Mouse (Mus musculus) midbrain, embryonic 11.5 days (tissue): ENCODE results near the gene Brd4. TPM values are rescaled to one million over a fixed set of nuclear protein-coding genes. Genes with fewer than 3 reads are reported as not detected.

Experiments used
- ATAC-seq: fragments of 200-750 bp; cut with Nextera tagmentation; 2 replicates; pipeline ENCODE4 v1.8.0; 2017; ENCODE audit warnings: moderate TSS enrichment, moderate library complexity; ENCODE audit not compliant: low FRiP score
- DNase-seq: peaks from one replicate; pipeline ENCODE4 v3.0.0; 2015; ENCODE audit warnings: low spot score; ENCODE audit errors: missing footprints
- H3K27ac ChIP-seq: fragments of 300-500 bp; sonication (generic); 2 replicates; pipeline ENCODE4 v1.5.1; 2014; ENCODE audit warnings: low read depth, low read length
- H3K27me3 ChIP-seq: fragments of 300-500 bp; sonication (generic); 2 replicates; pipeline ENCODE4 v1.6.1; 2014; ENCODE audit warnings: mild to moderate bottlenecking, low read length, moderate library complexity, mixed read lengths; ENCODE audit not compliant: control insufficient read depth, insufficient read depth
- H3K36me3 ChIP-seq: fragments of 300-500 bp; sonication (generic); 2 replicates; pipeline ENCODE4 v1.6.1; 2014; ENCODE audit warnings: mild to moderate bottlenecking, low read length, moderate library complexity, mixed read lengths; ENCODE audit not compliant: control insufficient read depth, insufficient read depth
- H3K4me1 ChIP-seq: fragments of 300-500 bp; sonication (generic); 2 replicates; pipeline ENCODE4 v1.6.1; 2014; ENCODE audit warnings: low read length; ENCODE audit not compliant: control insufficient read depth, insufficient read depth
- H3K4me2 ChIP-seq: fragments of 300-500 bp; sonication (generic); 2 replicates; pipeline ENCODE4 v1.6.1; 2014; ENCODE audit warnings: mild to moderate bottlenecking, moderate library complexity
- H3K4me3 ChIP-seq: fragments of 300-500 bp; sonication (generic); 2 replicates; pipeline ENCODE4 v1.5.1; 2014; ENCODE audit warnings: low read depth, low read length
- H3K9ac ChIP-seq: fragments of 300-500 bp; sonication (generic); 2 replicates; pipeline ENCODE4 v1.6.1; 2014; ENCODE audit warnings: low read length
- H3K9me3 ChIP-seq: fragments of 300-500 bp; sonication (generic); 2 replicates; pipeline ENCODE4 v1.6.1; 2016; ENCODE audit warnings: low read length; ENCODE audit not compliant: control insufficient read depth
- WGBS: fragments of 180-500 bp; shearing (Covaris S2); extraction: QIAGEN DNeasy Blood & Tissue Kit; methylation state at CpG from one replicate; pipeline ENCODE4 v1.1.7; 2014; 5-methylcytosine and 5-hydroxymethylcytosine counted together
- polyA plus RNA-seq: library from polyadenylated mRNA; unstranded; fragments of >200 nt; fragmentation: Nextera tagmentation; extraction: Ambion mirVana; gene quantifications from 2 replicates; pipeline ENCODE4 v1.2.1, GENCODE M21; 2014

The Brd4 gene
- polyA plus RNA-seq, 1 experiment from 2014 or later, result 97.9 TPM

DNA sequence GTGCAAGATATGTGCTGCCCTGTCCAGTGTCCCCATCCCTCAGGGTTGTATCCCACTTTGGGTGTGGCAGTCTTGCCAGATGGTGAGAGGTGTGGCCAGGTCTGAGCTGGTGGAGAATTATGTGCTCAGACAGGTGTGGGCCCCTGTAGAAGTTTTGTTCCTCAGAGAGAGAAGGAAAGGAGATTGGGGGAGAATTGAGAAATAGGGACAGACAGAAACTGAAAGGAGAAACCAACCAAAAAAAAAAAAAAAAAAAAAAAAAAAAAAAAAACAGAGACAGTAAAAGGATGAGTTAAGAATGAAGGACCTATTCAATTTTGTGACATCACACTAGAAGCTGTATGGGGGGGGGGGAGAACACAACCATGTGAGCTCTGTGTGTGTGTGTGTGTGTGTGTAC, 119.7 kb downstream of the Brd4 start:
- H3K4me2 ChIP-seq, result peak overlapping the region; percentile 64
- H3K27ac ChIP-seq, result peak overlapping the region; percentile 93
- no peaks in the 10 kb centered on the region for H3K36me3 ChIP-seq
- H3K4me1 ChIP-seq, result peaks cover 37% of the 10 kb centered on the region
- no peaks in the 10 kb centered on the region for H3K9me3 ChIP-seq
- DNase-seq (no peak), ATAC-seq (no peak)
- H3K27me3 ChIP-seq, result no peaks in the 10 kb centered on the region
- peak overlapping the region; percentile 75; the same call in 1 of the 2 replicates for H3K4me3 ChIP-seq
- peak overlapping the region; percentile 93 for H3K9ac ChIP-seq

DNA sequence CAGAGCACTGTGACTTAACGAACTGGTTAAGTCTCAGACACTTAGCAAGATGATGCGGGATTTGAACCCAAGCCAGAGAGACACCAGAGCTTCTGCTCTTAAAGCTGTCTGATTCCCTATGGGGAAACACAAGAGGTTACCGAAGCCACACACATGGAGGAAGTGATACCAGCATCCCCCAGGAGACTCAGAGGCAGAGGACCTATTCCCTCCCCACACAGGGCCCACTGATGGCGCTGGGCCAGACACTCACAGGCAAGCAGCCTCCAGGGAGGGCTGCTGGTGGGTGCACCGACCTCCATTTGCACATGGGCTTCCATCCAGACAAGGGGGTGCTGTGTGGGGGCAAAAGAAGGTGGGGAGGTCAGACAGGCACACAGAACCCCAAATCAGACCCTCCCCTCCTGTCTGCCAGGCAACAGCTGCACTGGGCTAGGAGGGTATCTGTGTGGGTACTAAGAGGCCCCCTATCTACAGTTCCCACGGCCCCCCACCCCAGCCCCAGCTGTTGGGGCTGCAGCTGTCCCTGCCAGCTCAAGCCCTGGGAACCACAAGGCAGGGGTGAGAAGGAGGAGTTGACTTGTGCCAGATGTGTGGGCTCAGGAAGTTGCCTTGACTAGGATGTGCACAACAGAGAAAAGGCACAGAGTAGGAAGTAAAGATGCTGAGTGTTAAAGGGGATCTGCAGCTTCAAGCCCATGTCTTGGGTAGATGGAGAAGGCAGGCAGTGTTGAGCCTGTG, 120.4 kb downstream of the Brd4 start:
- peak overlapping the region; percentile 12 for H3K4me2 ChIP-seq
- no peak for ATAC-seq
- H3K27me3 ChIP-seq, result no peaks in the 10 kb centered on the region
- peaks cover 37% of the 10 kb centered on the region for H3K4me1 ChIP-seq
- no peaks in the 10 kb centered on the region for H3K36me3 ChIP-seq
- 74% methylated on average over 6 of the region's 6 CpGs for WGBS
- DNase-seq, result no peak
- H3K27ac ChIP-seq, result peak overlapping the region; percentile 17
- peak overlapping the region; percentile 2; the same call in 1 of the 2 replicates for H3K9ac ChIP-seq
- H3K4me3 ChIP-seq, result no peak overlapping the region
- no peaks in the 10 kb centered on the region for H3K9me3 ChIP-seq

DNA sequence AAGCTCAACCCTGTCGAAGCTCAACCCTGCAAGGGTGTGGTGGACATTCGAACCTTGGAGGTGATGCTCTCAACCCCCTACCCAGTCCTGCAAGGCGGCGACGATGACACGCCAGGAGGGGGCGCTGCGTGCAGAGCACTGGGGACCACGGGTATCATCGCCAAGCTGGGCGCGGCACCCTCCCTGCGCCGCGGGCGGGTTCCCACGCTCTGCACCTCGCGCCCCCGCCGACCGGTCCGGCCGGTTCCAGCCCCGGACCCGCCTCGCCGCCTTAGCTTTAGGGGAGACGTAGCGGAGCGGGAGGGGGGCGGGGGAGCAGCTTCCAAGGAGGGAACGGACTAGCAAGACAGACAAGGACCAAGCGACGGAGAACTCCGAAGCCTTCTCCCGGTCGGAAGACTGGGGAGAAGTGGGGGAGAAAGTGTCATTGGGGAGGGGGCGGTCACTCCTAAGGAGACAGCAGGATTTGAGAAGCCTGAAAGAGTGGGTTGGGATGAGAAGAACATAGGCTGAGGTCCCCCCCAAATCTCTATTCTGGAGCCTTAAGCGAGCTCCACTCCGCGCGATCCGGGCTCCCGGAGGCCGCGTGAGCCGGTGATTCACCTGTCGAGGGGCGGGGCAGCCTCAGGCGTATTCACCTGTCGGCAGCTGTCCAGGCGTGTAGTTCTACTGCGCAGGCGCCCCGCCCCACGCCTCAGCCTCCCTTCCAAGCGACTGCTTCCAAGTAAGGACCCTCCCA, 122.2 kb downstream of the Brd4 start:
- H3K36me3 ChIP-seq, result peaks cover 4% of the 10 kb centered on the region

DNA sequence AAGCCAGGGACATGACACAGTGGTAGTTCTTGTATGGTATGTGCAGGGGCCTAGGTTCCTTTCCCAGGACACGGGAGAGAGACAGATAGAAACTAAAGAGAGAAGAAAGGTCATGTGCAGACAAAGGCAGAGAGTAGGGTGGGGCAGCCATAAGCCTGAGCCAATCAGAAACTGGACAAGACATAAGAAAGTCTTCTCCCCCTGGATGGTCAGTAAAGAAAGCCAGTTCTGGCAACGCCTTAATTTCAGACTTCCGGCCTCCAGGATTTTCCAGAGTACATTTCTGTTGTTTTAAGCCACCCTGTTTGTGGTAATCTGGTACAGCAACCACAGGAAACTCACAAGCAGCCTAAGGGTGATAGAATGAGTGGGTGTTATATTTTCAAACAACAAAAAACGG, 123.6 kb downstream of the Brd4 start:
- WGBS, result 89% methylated on average over 4 of the region's 4 CpGs
- H3K27ac ChIP-seq, result no peak overlapping the region
- H3K4me3 ChIP-seq, result no peak overlapping the region
- peaks cover 9% of the 10 kb centered on the region for H3K36me3 ChIP-seq
- DNase-seq (no peak), ATAC-seq (no peak)
- H3K4me2 ChIP-seq, result no peak overlapping the region
- no peak overlapping the region for H3K9ac ChIP-seq
- H3K27me3 ChIP-seq, result no peaks in the 10 kb centered on the region
- no peaks in the 10 kb centered on the region for H3K9me3 ChIP-seq
- peaks cover 35% of the 10 kb centered on the region for H3K4me1 ChIP-seq

More for the DNA sequence above, 122.2 kb downstream of the Brd4 start:
- H3K4me2 ChIP-seq, result peak overlapping the region; percentile 90
- no peaks in the 10 kb centered on the region for H3K9me3 ChIP-seq
- H3K27me3 ChIP-seq, result no peaks in the 10 kb centered on the region
- ATAC-seq, result no peak
- WGBS, result 2% methylated on average over 56 of the region's 58 CpGs
- peak; percentile 98 for DNase-seq
- H3K9ac ChIP-seq, result peak overlapping the region; percentile 72
- peak overlapping the region; percentile 50 for H3K4me3 ChIP-seq
- no peak overlapping the region for H3K27ac ChIP-seq
- H3K4me1 ChIP-seq, result peaks cover 37% of the 10 kb centered on the region

DNA sequence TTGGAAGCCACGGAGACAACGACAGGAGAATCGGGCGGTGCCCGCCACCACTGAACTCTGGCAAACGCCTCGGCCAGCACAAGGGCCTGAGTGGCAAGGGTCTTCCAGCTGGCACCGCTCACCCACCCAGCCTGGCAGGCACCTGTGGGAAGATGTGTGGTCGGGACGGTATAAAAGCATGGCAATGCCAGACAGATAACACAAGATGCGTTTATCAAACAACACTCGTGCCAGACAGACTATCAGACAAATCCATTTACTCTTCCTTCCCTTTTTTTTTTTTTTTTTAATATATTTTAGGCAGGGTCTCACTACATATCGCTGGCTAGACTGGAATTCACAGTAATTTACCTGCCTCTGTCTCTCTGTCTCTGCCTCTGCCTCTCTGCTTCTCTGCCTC, 125.7 kb downstream of the Brd4 start:
- Histone ChIP-seq H3K27me3 (no peaks in the 10 kb centered on the region), H3K4me1 (peaks cover 20% of the 10 kb centered on the region), H3K4me3 (no peak overlapping the region), H3K27ac (no peak overlapping the region), H3K9me3 (no peaks in the 10 kb centered on the region), H3K4me2 (no peak overlapping the region), H3K9ac (no peak overlapping the region), H3K36me3 (peaks cover 11% of the 10 kb centered on the region)
- 94% methylated on average over 13 of the region's 13 CpGs for WGBS
- ATAC-seq (no peak), DNase-seq (no peak)

DNA sequence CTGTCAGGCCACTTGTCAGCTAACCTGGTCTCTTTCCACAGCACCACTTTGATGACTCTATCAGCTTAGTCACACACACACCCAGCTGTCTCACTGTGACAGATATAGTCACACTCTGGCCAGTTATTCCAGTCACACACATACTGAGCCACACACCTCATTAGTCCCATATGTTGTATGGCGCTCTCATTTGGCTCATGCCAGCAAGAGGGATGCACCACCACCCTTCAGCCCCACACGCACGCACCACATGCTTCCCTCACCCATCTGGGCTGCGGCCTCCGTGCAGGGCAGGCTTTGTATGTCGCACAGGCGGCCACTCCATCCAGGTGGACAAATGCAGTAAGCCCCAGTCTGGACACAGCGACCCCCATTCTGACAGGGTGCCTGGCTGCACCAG, 137.8 kb downstream of the Brd4 start:
- Histone ChIP-seq H3K9me3 (no peaks in the 10 kb centered on the region), H3K27me3 (no peaks in the 10 kb centered on the region), H3K4me1 (no peaks in the 10 kb centered on the region), H3K36me3 (peaks cover 40% of the 10 kb centered on the region), H3K9ac (no peak overlapping the region), H3K4me3 (no peak overlapping the region), H3K27ac (no peak overlapping the region), H3K4me2 (no peak overlapping the region)
- ATAC-seq (no peak), DNase-seq (no peak)
- 96% methylated on average over 8 of the region's 8 CpGs for WGBS

Other genes with a start within 250 kb of the Brd4 start
- 49.4 and 51.2 TPM in 2 replicates for gene Rrp1b, start 248.6 kb downstream of the Brd4 start, polyA plus RNA-seq
- gene Hsf2bp, start 248.4 kb downstream of the Brd4 start, polyA plus RNA-seq, result 0.57 and 0.60 TPM in 2 replicates
- gene Notch3, start 117.9 kb downstream of the Brd4 start, polyA plus RNA-seq, result 21.4 and 21.9 TPM in 2 replicates
- gene Ephx3, start 95.2 kb downstream of the Brd4 start, polyA plus RNA-seq, result 0.07 and 0.12 TPM in 2 replicates
- 53.0 and 55.4 TPM in 2 replicates for gene Akap8, start 36.5 kb upstream of the Brd4 start, polyA plus RNA-seq
- gene Akap8l, start 65.9 kb upstream of the Brd4 start, polyA plus RNA-seq, result 67.1 and 67.4 TPM in 2 replicates
- 33.7 and 36.9 TPM in 2 replicates for gene Wiz, start 104.7 kb upstream of the Brd4 start, polyA plus RNA-seq
- 0.52 and 0.70 TPM in 2 replicates for gene Rasal3, start 118.9 kb upstream of the Brd4 start, polyA plus RNA-seq
- not detected in 2 replicates for gene Pglyrp2, start 139.4 kb upstream of the Brd4 start, polyA plus RNA-seq
- 0.26 and 0.42 TPM in 2 replicates for gene Cyp4f39, start 168.0 kb upstream of the Brd4 start, polyA plus RNA-seq
- gene Cyp4f17, start 221.3 kb upstream of the Brd4 start, polyA plus RNA-seq, result 4.4 and 4.8 TPM in 2 replicates